Mouse (Mus musculus): ENCODE data around the gene Shprh.

- TF ChIP-seq CTCF (IDR thresholded peaks at IDR 0.05) (no peak), EP300 (IDR thresholded peaks at IDR 0.05) (no peak)
These were observed 15.3 kb downstream of the Shprh start for GRCm38 (mm10) chr10:11164537-11164936.

All from lung, postnatal 0 days (tissue).